Mouse (Mus musculus) adrenal gland, postnatal 10 days (tissue): ENCODE results near the gene Iqsec1. TPM values are rescaled to one million over a fixed set of nuclear protein-coding genes. Genes with fewer than 3 reads are reported as not detected.

Experiments used
- DNase-seq: peaks from one replicate; pipeline ENCODE4 v3.0.0; 2021; ENCODE audit warnings: mixed read lengths
- total RNA-seq, 2 experiments: library from RNA; stranded (reverse); gene quantifications; 2 replicates each; pipeline ENCODE4 v1.2.3; 2021

The Iqsec1 gene
- total RNA-seq, 2 experiments from 2014 or later = 82.0 to 90.7 TPM

DNA sequence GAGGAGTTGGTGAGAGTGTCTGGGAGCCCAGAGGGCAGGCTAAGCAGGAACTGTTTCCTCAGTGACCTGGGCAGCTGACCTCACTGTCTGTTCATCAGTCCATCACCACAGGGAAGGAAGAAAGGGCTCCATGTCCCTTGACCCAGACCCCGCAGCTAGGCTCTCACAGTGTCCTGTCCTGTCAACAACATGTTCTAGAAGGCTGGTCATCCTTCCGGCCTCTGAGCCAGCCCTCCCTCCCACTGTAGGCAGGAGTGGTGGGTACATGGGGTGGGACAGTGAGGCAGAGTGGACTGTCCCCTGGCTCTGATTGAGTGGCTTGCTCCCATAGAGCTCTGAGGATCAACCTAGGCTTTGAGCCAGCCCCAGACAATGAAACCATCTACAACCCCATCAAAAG, 284.7 kb downstream of the Iqsec1 start:
- DNase-seq = no peak

DNA sequence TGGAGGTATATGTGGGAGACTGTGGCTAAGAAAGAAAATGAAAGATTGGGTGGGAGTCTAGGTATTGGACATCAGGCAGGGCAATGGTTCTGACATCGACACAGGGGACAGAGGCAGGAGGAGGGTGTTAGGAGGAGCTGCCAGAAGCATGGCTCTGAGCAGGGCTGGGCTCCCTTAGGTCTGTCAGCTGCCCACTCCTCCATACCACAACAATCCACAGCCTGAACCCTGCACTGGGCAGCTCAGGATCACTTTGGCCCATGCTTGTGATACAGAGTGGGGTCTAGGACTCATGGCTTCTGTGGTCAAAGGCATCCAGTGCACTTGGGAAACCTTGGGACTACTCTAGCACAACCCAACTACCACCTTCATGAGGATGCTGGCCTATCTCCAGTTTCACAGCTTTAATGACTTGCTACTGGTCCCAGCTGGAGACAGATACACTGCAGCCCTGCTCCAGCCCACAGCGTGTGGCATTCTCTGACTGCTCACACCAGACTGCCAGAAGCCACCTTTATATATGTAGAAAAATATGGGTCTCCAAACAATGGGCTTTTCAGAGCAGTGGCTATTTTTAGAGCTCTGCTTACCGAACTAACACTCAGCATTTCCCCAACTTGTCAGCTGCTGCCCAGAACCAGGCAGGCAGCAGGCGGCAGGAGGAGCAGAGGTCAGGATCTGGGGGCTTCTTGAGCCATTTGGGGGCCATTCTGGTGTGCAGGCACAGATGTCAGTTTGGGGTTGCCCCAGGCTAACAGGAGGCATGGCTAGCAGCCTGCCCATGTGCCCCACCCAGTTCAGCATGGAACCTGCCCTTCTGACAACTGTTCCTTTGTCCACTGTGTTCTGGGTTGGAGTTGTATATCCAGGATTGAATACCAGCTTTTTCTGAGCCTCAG, 285.4 kb downstream of the Iqsec1 start:
- no peak for DNase-seq

DNA sequence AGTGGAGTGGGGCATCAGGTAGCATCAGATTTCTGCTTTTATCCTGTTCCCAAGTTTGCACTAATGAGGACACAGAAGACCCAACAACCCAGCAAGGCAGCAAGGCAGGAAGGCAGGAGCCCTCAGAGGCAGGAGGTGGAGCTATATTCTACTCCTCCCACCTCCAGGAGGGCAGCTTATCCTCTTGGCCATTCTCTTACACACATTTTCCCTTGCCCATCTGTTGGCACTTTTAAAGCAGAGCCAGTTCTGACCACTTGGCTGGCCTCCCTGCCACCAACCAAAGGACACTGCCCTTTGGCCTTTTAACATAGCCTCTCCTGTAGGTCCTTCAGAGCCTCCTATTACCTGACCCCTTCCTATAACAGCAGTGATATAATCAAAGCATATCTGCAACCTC, 286.3 kb downstream of the Iqsec1 start:
- no peak for DNase-seq

DNA sequence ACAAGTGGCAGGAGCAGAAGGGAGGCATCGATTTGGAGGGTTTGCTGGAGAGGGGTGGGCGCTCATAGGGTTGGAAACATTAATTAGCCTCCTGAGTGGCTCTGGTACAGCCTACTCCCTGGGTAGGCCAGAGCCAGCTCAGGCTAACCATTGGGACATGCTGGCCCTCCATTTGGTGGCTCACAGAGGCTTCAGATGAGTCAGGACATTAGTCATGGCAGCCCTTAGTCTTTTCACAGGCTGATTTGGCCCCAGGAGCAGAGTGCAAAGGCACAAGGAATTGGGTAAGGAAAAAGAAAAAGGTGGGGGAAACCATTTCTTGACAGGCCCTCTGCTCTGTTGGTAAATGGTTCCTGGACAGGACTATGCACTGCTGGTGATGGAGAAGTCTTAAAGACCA, 287.1 kb downstream of the Iqsec1 start:
- DNase-seq = no peak

DNA sequence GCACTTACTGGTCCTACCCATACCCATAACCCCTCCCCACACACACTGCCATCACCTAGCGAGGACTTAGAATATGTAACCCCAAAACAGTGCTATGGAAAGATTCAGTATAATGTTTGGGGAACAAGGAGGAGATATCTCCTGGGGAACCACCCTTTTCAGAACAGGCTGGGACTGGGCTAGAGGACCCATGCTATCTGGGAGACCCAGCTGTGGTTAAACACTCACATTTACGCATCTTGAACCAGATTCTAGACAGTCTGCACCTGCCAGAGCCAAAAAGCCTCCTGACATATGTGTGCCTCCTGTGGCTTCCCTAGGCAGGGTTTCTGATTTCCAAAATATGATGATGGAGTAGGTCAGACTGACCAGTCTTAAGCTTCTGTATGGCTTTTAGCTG, 287.7 kb downstream of the Iqsec1 start:
- DNase-seq = no peak

DNA sequence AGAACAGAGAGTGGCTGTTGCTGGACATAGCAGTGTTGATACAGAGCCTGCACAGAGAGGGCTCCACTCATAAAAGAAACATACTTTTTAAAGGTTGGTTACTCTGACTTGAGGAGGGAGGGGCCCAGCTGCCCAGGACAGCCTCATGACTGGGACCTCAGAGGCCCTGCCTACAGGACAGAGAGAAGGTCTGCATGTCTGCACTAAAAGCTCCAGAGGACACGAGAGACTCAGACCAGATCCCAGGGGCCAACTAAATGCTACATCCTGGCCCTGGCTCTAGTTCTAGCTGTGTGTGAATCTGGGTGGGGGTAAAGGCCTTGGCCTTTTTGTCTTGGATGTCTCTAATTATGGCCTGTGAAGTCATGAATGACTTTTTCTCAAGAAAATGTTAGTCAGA, 288.4 kb downstream of the Iqsec1 start:
- DNase-seq = no peak

DNA sequence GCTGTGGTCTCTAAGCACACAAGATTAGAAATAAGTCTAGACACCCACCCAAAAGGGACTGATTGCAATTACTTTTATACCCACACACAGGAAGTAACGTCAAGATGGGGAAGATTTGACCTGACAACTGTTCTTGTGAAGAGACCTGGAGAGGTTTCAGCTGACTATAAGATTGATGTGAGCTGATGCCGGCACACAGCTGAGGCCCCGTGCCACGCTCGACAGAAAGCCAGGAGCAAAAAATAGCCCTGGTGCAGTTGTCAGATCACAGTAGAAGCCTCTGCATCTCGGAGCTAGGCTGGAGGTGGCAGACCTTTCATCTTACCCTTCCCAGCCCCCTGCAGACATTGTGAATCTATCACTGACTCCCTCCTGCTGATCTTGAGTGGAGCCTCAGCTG, 289.6 kb downstream of the Iqsec1 start:
- DNase-seq = no peak

DNA sequence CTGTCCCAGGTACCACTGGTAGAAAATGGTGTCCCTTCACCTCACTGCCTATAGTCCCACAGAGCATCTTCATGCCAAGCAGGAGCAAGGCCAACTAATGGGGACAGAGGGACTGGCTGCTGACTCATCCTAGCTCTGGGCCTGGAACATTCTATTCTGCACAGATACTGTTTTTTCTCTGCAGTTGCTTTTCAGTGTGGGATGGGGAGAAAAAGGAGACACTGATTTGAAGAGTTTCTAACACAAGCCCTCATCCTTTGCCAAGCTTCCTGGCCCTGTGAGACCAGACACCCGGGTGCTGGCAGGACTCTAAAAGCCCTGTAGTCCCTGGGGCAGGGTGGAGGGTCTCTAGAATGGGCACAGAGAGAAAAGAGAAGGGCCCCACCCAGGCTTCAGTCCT, 292.7 kb downstream of the Iqsec1 start:
- no peak for DNase-seq

DNA sequence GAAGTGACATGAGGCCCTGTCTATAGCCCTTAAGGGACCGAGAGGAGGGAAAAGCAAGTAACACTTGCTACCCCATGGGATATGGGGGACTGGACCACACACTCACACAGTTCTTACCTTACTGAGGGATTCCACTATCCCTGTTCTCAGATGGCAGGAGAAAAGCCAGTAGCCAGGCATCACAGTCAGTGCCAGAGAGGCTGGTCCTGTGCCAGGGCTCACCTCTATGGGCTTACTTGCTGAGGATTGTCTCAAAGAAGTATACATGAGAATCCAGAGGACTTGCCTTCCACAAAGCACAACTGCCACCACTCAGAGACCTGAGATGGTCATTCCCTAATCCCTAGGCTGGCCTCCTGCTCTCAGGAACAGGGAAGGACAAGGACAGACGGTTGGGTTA, 296.1 kb downstream of the Iqsec1 start:
- no peak for DNase-seq

DNA sequence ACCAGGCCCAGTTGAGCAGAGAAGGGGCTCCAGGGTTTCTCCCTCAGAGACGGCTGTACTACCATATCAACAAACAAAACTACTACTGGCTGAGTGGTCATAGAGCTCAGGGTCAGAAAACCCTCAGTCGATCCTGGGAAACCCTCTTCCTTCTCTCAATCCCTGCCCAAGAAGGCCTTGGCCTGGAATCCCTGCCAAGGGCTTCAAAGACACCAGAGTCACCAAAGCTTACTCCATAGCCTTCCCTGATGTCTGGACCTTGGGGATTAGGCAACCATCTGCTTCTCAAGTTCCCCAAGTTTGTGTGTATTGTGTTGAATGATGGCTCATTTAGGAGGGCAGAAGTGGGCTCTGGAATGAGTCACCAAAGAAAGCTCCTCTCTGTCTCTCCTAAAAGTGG, 296.6 kb downstream of the Iqsec1 start:
- no peak for DNase-seq

DNA sequence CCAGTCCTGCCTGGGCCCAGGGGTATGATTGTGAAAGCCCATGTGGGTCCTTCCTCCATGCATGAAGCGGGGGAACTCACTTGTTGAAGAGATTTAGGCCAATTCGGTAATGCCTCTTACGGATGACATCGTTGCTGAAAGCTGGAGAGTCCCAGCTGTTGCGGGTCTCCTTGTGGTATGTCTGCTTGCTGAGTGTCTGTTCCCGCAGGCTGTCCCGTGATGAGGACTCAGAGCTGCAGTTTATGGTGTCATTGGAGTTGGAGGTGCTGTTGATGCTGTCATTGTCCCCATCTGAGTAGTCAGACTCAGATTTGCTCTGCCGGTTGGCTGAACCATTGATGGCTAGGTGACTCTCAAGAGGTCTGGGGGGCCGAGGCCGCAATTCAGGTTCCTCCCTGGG, 299.0 kb downstream of the Iqsec1 start:
- no peak for DNase-seq

DNA sequence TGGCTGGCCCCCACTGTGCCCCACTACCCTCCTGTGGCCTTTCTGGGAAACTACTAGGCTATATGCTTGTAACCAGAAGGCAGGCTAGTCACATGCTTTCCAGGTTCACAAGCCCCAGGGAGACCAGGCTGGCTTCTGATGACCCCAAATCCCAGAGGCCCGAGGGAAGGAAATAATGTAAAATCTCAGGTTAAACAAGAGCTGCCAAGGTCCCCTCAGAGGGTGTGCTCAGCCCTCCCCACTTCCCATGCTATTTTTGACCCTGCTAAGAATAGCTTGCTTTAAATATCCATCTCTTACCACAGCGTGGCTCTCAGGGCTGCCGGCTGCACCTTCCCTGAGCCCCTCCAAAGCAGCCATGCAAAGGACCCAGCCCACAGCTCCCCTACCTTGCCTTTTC, 299.7 kb downstream of the Iqsec1 start:
- no peak for DNase-seq

DNA sequence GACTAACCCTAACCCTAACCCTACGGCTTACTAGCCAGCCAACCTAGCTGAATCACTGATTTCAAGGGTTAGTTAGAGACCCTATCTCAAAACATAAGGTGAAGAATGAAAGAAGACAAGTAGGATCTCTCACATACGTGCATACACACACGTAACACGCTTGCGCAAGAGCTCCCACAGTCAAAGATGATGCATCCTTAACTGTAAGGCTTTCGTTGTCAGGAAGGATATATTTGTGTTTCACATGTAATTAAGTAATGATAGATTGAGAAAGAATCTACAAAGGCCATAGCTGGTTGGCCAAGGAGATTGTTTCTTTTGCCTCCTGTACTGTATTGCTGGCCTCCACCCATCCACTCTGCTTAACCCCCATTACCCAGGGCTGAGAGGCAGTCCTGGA, 300.5 kb downstream of the Iqsec1 start:
- no peak for DNase-seq

DNA sequence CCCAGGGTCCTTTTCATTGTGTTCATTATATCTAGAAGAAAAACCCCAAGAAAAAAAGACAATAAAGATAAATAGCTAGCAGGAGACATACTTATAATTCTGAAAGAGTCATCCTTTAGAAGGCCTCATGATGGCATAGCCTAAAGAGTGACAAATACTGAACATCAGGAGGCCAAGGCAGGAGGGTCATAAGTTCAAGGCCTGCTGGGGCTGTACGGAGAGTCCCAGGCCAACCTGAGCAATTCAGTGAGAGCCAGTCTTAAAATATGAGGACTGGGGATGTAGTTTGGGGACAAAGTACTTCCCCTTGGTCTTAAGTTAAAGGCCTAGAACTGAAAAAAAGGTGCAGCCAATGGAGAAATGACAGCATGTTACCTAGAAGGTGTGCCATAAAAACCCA, 301.7 kb downstream of the Iqsec1 start:
- no peak for DNase-seq

DNA sequence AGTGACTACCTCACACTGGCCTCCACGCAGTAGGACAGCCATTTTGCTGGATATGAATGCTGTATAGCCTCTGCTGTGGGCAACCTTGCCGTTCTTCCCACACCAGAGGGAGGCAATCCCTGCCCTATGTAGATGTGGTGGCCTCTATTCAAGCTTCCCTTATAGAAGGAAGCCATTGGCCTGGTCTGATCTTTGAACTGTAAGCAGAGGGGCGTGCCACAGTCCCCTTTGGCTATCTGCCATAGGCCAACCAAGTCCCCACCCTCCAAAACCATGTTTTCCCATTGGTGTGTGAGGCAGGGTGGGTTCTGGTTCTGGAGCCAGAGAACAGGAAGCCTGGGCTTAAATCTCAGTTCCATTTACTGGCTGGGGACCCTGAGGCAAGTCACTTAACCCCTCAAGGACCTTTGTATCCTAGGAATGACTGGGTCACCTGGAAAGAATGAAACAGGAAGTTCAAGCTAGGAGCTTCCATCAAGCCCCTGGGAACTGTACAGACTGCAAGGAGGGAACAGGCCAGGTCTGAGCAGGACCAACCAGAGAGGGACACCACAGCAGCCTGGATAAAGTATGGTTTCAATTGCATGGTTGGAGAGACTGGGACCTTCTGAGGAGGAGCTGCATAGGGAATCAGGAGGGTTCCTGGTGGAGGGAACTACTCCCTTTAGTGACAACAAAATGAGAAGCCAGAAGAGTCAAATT, 304.5 kb downstream of the Iqsec1 start:
- peak; percentile 20 for DNase-seq

DNA sequence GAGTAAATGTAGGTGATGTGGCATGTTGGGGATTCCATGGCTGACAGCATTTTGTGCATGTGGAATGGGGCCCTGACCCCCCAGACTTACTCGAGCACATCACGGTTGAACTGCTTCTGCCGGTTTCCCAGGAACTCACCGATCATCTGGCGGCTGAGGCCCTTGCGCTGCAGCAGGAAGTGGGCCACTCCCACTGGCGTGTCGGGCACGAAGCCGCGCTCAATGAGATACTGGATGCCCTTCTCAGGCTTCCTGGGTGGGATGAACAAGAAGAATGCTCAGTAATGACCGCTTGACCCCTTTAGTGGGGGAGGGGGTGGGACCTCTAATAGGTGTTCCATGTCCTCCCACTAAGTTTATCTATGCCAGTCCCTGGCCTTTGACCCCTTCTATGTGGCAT, 308.1 kb downstream of the Iqsec1 start:
- no peak for DNase-seq

DNA sequence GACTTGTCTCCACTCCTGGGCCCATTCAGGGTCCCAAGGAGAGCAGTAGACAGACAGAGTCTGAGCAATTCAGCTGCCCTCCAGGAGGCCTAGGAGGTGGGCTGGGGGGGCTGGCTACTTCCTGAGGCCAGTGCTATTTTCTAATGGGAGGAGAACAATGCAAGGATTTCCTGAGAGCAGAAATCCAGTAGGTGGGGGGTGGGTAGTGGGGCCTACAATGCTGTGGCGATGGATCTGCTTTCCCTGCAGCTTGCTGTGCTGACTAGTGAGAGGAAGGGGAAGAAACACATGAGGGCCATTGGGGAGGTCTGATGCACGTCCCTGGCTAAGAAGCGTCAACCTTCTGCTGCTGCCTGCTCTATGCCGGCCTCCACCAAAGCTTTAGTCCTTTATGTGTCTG, 309.7 kb downstream of the Iqsec1 start:
- peak; percentile 45 for DNase-seq

DNA sequence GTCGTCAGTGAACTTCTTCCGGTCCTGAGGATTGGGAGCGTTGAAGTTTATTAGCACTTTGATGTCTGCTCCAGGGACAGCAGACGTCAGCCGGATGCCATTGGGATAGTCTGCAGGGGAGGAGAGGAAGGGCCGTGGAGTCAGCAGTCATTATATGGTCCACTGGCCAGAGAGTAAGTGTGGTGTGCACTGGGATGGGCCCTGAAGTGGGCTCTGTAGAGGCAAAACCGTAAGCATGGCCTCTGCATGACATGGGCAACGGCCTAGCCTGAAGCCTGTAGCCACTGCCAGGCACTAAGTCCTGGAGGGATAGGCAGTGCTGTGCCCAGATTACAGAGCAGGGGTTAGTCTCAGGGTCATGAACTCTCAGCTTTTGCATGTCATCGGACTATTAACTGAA, 319.8 kb downstream of the Iqsec1 start:
- DNase-seq = no peak

DNA sequence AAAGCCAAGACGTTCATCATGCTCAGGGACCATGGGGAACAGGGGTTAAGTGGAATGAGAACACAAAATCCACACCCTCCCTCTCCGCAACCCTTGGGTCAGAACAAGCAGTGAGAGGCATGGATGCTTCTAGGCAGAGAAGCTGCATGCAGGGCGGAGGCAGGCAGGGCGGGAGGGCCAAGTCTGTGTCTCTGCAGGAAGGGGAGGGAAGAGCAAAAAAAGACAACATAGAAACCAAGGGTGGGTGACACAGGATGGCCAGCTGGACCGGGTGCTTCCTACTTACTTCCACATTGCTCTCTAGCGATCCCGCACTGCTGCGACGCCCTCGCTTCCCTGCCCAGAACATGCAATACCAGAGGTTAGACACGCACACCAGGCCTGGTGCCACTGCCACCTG, 324.7 kb downstream of the Iqsec1 start:
- DNase-seq = no peak

DNA sequence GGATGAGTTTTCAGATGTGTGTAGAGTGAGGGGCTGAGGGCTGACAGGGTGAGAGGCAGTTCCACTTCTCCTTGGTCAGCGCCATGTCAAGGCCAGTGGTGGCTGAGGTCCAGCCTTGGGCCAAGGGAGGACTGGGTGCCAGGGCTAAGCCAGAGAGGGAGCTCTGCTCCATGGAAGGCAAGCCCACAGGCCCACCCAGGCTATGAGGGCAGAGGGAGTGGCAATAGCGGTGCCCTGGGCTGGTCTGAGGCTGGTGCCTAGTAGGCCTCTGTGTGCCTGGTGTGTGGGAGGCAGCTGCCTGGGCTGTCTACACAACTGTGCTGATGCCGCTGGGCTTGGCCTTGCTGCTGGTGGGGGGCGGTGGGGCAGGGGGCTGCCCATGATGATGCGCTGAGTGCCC, 326.3 kb downstream of the Iqsec1 start:
- DNase-seq = peak; percentile 43

DNA sequence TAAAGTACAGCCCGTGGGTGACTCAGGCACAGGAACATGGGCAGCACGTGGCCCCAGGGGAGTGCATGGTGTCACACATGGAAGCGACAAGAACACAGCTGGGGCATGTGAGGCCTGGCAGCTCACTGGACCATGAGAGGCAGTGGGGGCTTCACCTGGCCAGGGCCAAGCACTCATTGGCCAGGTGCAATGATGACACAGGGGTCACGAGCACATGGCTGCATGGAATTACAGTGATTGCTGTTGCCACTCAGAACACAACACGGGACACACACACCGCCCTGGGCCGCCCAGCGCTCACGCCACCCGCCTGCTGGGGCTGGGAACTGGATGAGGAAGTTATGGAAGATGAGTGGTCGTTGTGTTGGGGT, 327.5 kb downstream of the Iqsec1 start:
- no peak for DNase-seq

DNA sequence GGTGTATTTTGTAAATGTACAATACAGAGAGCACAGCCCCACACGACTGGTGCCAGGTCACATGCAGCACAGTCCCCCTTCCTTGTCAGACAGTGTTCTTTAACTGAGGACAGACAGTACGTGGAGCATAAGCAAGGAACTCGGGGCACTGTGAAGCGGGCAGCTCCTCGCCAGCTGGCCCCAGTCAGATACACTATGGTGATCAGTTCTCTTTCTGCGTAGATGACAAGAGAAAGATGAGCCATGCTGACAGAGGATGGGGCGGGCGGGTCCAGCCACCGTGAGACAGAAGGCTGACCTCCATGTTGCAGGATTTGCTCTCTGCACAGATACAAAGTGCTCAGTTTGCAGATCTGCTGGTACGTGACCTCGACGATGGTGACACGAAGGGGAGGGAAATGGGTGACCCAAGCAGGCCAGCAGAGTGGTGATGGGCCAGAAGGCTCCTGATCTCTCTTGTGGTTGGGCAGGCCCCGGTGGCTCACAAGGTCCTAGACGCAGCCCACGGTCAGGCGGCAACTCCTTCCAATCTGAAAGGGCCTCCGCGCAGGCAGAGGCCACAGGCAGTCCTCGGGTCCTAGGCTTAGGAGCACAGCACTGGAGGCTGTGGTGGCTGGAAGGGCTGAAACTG, 328.0 kb downstream of the Iqsec1 start:
- DNase-seq = peak; percentile 38

DNA sequence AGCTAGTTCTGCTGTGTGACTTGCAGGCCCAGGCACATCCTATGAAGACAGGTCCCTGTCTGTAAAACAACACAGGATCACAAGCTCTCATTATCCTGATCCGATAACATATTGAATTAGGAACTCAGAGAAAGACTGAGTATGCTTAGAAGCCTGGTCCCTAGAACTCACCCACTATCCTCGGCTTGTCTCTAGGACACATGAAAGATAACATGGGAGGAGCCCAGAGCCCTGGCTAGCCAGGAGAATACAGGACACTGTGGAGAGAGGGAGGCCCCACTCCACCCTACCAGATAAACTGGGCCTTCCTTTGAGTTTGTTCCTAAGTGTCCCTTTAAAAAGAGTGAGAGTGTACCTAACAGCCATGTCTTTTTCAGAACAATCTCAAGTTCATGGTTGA, 328.6 kb downstream of the Iqsec1 start:
- DNase-seq = no peak
